Mouse (Mus musculus) spleen, adult 2 months (tissue): ENCODE results near the gene Ltbr. TPM values are rescaled to one million over a fixed set of nuclear protein-coding genes. Genes with fewer than 3 reads are reported as not detected.

Experiments
- DNase-seq, 2 experiments: peaks; one replicate each; pipeline versions ENCODE4 v3.0.0 to v3.0.0-alpha.2; 2012 to 2021; ENCODE audit warnings: low spot score in 2 of 2, low read depth in 1 of 2
- H3K27ac ChIP-seq: fragments of 200-500 bp; 2 replicates; pipeline ENCODE4 v1.5.1; 2012; ENCODE audit warnings: low read length, inconsistent platforms; ENCODE audit not compliant: insufficient read depth
- H3K27me3 ChIP-seq: fragments of 200-500 bp; 2 replicates; pipeline ENCODE4 v1.6.1; 2012; ENCODE audit warnings: mild to moderate bottlenecking, moderate library complexity, low read length, inconsistent platforms; ENCODE audit not compliant: control insufficient read depth, insufficient read depth
- H3K36me3 ChIP-seq: fragments of 200-500 bp; 2 replicates; pipeline ENCODE4 v1.6.1; 2012; ENCODE audit warnings: mild to moderate bottlenecking, low read length, inconsistent platforms; ENCODE audit not compliant: control insufficient read depth, insufficient read depth
- H3K4me1 ChIP-seq: fragments of 200-500 bp; 2 replicates; pipeline ENCODE4 v1.6.1; 2011; ENCODE audit warnings: inconsistent platforms; ENCODE audit not compliant: control insufficient read depth, insufficient read depth, insufficient read length
- H3K4me3 ChIP-seq: fragments of 200-500 bp; 2 replicates; pipeline ENCODE4 v1.5.1; 2011; ENCODE audit warnings: mild to moderate bottlenecking, inconsistent platforms; ENCODE audit not compliant: insufficient read depth, insufficient read length; ENCODE audit errors: extremely low read depth
- CTCF ChIP-seq: fragments of 200-500 bp; IDR thresholded peaks from 2 replicates; pipeline ENCODE4 v1.5.1; 2011; ENCODE audit warnings: mild to moderate bottlenecking, inconsistent platforms; ENCODE audit not compliant: insufficient read depth, insufficient read length, insufficient replicate concordance; ENCODE audit errors: extremely low read depth
- POLR2A ChIP-seq: fragments of 200-500 bp; IDR thresholded peaks from 2 replicates; pipeline ENCODE4 v1.6.1; 2011; ENCODE audit warnings: low read depth, low read length, inconsistent platforms
- WGBS: fragments of 180-500 bp; shearing (Covaris S2); methylation state at CpG from one replicate; pipeline ENCODE4 v1.1.7; 2018; 5-methylcytosine and 5-hydroxymethylcytosine counted together
- polyA plus RNA-seq: library from polyadenylated mRNA; depleted of rRNA; stranded (reverse); fragments of >200 nt; gene quantifications from 2 replicates; pipeline ENCODE4 v1.2.3, GENCODE M21; 2012

Ltbr gene
- polyA plus RNA-seq, 1 experiment = 22.8 TPM

DNA sequence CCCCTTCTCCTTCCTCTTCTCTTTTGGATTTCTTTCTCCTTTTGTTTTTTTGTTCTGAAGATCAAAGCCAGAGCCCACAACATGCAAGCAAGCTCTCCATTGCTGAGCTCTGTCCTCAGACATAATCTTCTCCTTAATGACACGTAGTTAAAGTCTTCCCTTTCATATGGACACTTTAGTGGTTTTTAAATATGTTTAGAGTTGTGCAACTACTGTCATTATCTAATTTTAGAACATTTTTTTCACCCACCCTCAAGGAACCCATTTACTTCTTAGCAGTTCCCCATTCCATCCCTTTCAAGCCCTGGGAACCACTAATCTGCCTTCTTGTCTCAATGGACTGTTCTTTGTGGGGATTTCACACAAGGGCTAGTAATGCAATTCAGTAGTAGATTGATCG, 20.7 kb upstream of the Ltbr start:
- no peak for DNase-seq
- Histone ChIP-seq H3K27ac (no peak overlapping the region), H3K4me1 (peaks cover 3% of the 10 kb centered on the region; the same call in 1 of the 2 replicates), H3K4me3 (no peak overlapping the region), H3K27me3 (0 out of 2 replicates have a peak, but pooled peaks cover 3% of the 10 kb centered on the region), H3K36me3 (no peaks in the 10 kb centered on the region)
- WGBS = 49% methylated on average over 2 of the region's 2 CpGs
- TF ChIP-seq CTCF (no peak), POLR2A (no peak)

DNA sequence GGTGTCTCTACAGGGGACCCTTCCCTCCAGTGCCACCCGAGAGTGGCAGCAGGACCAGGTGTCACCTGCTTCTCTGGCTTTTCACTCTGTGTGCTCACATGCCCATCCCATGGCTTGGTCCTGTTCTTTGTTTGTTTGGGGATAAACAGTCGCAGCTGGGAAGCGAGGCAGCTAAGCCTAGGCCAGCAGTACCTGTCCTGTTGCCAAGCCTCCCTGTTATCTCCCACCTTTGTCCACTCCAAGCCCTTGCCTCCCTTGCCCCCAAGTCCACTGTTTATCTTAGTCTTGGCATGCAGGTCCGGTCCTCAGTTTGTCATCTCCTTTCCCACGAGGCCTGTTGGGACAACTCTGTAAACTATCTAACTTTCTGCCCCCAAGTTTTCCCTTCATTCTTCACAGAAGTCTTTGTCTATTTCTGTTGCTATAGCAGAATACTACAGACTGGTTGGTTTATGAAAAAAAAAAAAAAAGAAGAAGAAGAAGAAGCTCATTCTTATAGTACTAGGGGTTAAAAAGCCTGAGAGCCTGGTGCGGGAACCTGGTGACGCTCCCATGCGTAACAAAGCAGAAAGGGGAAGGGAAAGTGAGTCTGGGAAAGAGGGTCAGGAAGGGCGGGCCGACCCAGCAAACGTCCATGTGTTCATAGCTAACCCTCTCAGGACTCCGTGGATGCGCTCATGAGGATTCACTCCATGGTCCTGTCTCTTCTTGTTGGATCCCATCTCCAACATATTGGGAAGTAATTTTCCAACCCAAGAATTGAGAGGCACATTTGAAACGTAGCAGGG, 19.6 kb upstream of the Ltbr start:
- DNase-seq = no peak
- Histone ChIP-seq H3K27ac (no peak overlapping the region), H3K27me3 (0 out of 2 replicates have a peak, but pooled peaks cover 3% of the 10 kb centered on the region), H3K4me1 (peaks cover 2% of the 10 kb centered on the region; the same call in 1 of the 2 replicates), H3K4me3 (no peak overlapping the region), H3K36me3 (no peaks in the 10 kb centered on the region)
- 57% methylated on average over 14 of the region's 14 CpGs for WGBS
- TF ChIP-seq CTCF (no peak), POLR2A (no peak)

DNA sequence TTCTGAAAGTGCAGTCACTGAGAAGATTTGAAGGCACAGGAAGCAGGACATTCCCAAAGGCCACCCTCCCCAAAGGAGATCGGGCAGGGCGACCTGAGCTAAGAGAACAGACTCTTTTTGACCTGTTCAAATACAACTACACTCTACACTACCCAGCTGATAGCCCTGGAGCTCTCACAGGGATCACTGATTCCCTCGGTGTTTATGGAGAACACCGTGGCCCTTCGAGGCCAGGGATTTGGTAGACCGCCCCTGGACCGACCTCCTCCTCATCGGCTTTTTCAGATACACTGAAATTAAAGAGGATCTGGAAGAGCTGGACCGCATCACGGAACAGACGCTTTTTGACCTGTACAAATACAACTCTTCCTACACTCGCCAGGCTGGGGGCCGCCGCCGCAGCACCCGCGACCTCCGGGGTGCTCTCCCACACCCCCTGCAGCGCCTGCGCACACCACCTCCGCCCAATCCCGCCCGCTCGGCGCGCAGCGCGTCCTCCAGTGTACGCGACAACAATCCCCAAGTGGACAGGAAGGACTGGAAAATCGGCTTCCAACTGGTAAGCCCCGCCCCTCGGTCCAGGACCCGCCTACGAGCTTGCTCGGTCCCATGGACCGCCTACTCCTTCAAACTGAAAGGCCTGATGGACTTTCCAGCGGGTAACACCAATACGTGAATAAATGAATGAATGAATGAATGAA, 17.1 kb upstream of the Ltbr start:
- TF ChIP-seq CTCF = no peak
- TF ChIP-seq POLR2A = no peak
- peak overlapping the region; percentile 44; the same call in 1 of the 2 replicates for H3K4me3 ChIP-seq
- peak in 1 of 2 experiments; percentile 32 for DNase-seq
- H3K4me1 ChIP-seq = peaks cover 2% of the 10 kb centered on the region; the same call in 1 of the 2 replicates
- 0 out of 2 replicates have a peak, but pooled peaks cover 3% of the 10 kb centered on the region for H3K27me3 ChIP-seq
- peak overlapping the region; percentile 39; the same call in 1 of the 2 replicates for H3K27ac ChIP-seq
- WGBS = 5% methylated on average over 39 of the region's 39 CpGs
- H3K36me3 ChIP-seq = no peaks in the 10 kb centered on the region

DNA sequence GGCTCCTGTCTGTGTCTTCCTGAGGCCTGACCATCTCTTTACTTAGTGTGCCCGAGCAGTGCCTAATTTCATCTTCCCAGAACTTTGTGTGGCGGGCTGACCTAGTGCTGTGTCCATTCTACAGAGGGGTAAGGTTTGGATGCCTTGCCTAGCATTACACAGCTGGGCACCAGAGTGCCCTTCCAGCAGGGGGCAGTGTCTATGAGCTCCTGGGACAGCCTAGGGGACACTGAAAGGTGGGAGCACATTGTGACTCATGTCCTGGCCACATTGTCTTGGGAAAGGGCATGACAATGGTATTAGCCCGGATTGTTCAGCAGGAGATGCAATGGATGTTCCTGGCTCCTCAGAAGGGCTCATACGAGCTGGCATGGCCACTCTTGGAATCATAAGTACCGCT, 14.6 kb upstream of the Ltbr start:
- Histone ChIP-seq H3K4me1 (peaks cover 2% of the 10 kb centered on the region; the same call in 1 of the 2 replicates), H3K36me3 (no peaks in the 10 kb centered on the region), H3K27ac (no peak overlapping the region), H3K4me3 (no peak overlapping the region), H3K27me3 (0 out of 2 replicates have a peak, but pooled peaks cover 3% of the 10 kb centered on the region)
- peak in 1 of 2 experiments; percentile 39 for DNase-seq
- TF ChIP-seq POLR2A (no peak), CTCF (peak; percentile 44; the same call in 1 of the 2 replicates)
- 79% methylated on average over 5 of the region's 5 CpGs for WGBS

DNA sequence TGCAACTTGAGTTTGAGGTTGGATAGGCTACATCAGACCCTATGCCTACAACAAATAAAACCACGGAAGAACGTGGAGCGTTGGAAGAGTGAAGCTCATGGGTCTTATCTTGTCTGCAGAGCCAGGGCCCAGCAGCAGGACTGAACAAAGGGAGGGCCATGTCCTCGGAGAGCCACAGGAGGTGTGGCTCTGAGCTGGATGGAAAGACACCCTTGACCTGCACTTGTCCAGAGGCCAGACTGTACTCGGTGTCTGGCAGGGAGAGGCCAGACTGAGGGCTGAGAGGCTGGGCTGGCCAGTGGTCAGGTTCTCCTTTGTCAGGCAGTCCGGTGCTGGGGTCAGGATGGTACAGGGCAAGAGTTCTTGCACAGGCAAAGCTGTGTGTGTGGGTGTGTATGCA, 11.7 kb upstream of the Ltbr start:
- TF ChIP-seq POLR2A (no peak), CTCF (no peak)

DNA sequence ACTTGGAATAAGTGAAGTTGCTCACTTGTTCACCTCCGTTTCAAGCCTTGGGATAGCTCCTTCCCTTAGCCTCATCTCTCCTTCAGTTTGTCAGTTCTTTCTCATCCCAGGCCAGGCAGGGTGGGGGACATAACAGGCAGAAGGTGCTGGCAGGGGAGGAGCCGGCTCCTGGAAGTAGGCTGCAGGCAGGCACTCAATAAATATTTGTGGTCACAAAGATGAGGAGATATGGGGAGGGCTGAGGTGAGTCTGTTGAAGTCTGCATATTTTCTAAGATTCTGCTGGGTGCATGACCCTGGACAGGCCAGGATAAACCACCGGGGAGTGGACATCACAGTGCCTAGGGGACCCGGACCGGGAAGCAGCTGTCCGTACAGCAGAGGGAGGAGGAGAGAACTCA, 9.9 kb upstream of the Ltbr start:
- H3K27me3 ChIP-seq = no peaks in the 10 kb centered on the region
- 76% methylated on average over 6 of the region's 6 CpGs for WGBS
- H3K4me3 ChIP-seq = no peak overlapping the region
- no peaks in the 10 kb centered on the region for H3K36me3 ChIP-seq
- no peaks in the 10 kb centered on the region for H3K4me1 ChIP-seq
- DNase-seq = no peak
- TF ChIP-seq CTCF (no peak), POLR2A (no peak)
- H3K27ac ChIP-seq = no peak overlapping the region

More for the DNA sequence above, 11.7 kb upstream of the Ltbr start:
- no peak for DNase-seq
- 78% methylated on average over 6 of the region's 6 CpGs for WGBS
- Histone ChIP-seq H3K36me3 (no peaks in the 10 kb centered on the region), H3K27ac (no peak overlapping the region), H3K4me1 (no peaks in the 10 kb centered on the region), H3K27me3 (no peaks in the 10 kb centered on the region), H3K4me3 (no peak overlapping the region)

DNA sequence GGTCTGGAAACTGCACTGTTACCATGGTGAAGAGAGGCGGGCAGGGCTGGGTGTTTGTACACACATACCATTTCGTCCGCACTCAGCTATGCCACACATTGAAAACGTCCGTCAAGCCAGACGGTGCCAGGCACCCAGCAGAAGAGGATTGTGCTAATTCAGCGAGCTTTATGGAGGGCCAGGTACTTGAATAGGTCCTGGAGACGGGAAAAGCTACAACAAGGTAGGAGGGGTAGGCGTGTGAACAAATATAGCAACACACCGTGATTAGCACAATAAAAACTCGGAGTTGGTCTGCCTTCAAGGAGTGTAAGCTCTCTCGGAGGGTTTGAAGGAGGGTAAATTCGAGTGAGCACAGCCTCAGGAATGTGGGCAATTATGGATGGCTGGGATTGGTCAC, 9.1 kb upstream of the Ltbr start:
- no peak overlapping the region for H3K4me3 ChIP-seq
- no peak overlapping the region for H3K27ac ChIP-seq
- H3K36me3 ChIP-seq = no peaks in the 10 kb centered on the region
- TF ChIP-seq POLR2A (no peak), CTCF (no peak)
- no peaks in the 10 kb centered on the region for H3K4me1 ChIP-seq
- 87% methylated on average over 13 of the region's 13 CpGs for WGBS
- DNase-seq = no peak
- no peaks in the 10 kb centered on the region for H3K27me3 ChIP-seq
